Mouse (Mus musculus): Measurements from ENCODE around the gene Gm45213. TPM values are rescaled to one million over a fixed set of nuclear protein-coding genes. Genes with fewer than 3 reads are reported as not detected.

Gm45213 gene
- polyA plus RNA-seq, 2 experiments: not detected

DNA sequence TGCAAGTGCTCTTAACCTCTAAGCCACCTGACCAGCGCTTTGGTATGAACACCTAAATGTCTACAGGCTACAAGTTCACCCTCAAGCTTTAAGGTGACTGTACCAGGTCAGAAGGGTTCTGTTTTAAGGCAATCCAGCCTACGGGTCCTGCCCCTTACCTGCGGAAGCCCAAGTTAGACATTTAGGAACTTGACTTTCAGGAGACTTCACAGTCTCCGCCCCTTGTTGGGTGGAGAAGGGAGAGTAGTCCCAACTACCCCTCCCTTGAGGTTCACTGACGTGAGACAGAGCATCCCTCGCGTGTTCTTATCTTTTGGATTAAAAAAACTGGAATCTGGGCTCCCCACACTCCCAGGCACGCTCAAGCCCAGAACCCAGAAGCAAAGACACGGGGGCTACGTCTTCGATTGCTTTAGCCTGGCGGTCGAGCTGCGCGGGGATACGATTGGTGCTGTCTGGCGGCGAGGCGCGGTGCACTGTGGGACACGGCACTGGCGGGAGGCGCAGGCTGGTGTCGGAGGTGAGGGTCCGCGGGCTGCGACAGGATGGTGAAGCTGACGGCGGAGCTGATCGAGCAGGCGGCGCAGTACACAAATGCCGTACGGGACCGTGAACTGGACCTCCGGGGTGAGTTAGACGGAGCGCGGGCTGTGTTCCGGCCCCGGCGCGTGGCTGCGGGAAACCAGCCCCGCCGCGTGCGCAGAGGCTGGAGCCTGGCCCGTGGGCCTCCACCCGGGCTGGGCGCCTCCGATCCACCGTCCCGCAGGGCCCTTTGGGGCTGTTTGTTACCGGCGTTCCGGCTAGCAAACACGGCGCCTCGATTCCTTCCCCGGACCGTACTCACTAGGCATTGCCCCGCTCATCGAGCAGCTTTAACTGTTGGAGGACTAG is 16.9 kb downstream of the Gm45213 start:
- Histone ChIP-seq H3K4me1 (replicated peaks; ENCODE audit: control insufficient read depth in 2 of 2, insufficient read depth in 2 of 2, low read length in 1 of 2) (peaks cover 7 to 11% of the 10 kb centered on the region in 2 experiments; a peak in 3 of 4 replicates), H3K27ac (peak overlapping the region; percentile 21), H3K4me3 (ENCODE audit: insufficient read depth in 1 of 2, low read depth in 2 of 2, low read length in 2 of 2) (peak overlapping the region; percentile 72 to 82), H3K36me3 (replicated peaks; ENCODE audit: control insufficient read depth, insufficient read depth, low read depth) (peaks cover 26% of the 10 kb centered on the region), H3K9me3 (ENCODE audit: control insufficient read depth, low read length) (no peaks in the 10 kb centered on the region), H3K9ac (replicated peaks) (peak overlapping the region; percentile 89), H3K4me2 (ENCODE audit: low read depth) (peak overlapping the region; percentile 68), H3K27me3 (ENCODE audit: control insufficient read depth, insufficient read depth, low read length) (no peaks in the 10 kb centered on the region)
- DNase-seq (ENCODE audit: low read depth in 3 of 3, low spot score in 3 of 3) (peak; percentile 68 to 71 (median 69)), ATAC-seq (ENCODE audit: insufficient read depth) (peak; percentile 93)
- TF ChIP-seq EP300 (IDR thresholded peaks at IDR 0.05; ENCODE audit: low read depth) (no peak), CTCF (IDR thresholded peaks at IDR 0.05; ENCODE audit: low read depth) (peak; percentile 26; the same call in 1 of the 2 replicates)
- under 1% methylated on average over 64 of the region's 64 CpGs for WGBS (ENCODE audit: insufficient replicate concordance)

DNA sequence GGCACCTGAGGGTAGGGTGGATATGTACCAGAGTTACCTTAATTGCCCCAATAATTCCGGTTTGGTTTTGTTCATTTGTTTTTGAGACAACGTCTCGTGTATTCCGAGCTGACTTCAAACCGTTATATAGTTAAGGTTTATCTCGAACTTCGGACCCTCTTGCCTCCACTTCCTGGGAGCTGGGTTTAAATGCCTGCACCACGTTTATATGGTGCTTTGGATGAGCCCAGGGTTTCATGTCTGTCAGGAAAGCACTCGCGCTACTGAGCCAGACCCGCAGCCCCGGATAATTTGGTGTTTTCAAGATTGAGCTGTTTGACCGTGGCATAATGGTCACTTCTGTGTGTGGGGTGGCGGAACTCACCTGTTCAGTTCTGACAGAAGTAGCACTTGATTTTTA is 17.7 kb downstream of the Gm45213 start:
- DNase-seq (ENCODE audit: low read depth in 3 of 3, low spot score in 3 of 3) (no peak), ATAC-seq (ENCODE audit: insufficient read depth) (no peak)
- H3K27me3 ChIP-seq (ENCODE audit: control insufficient read depth, insufficient read depth, low read length): no peaks in the 10 kb centered on the region
- H3K9me3 ChIP-seq (ENCODE audit: control insufficient read depth, low read length): no peaks in the 10 kb centered on the region
- peaks cover 32% of the 10 kb centered on the region for H3K36me3 ChIP-seq (replicated peaks; ENCODE audit: control insufficient read depth, insufficient read depth, low read depth)
- peak overlapping the region; percentile 72 to 82 for H3K4me3 ChIP-seq (ENCODE audit: insufficient read depth in 1 of 2, low read depth in 2 of 2, low read length in 2 of 2)
- TF ChIP-seq EP300 (IDR thresholded peaks at IDR 0.05; ENCODE audit: low read depth) (no peak), CTCF (IDR thresholded peaks at IDR 0.05; ENCODE audit: low read depth) (no peak)
- H3K27ac ChIP-seq: peak overlapping the region; percentile 6; the same call in 1 of the 2 replicates
- peak overlapping the region; percentile 89 for H3K9ac ChIP-seq (replicated peaks)
- peaks cover 7 to 11% of the 10 kb centered on the region in 2 experiments; a peak in 3 of 4 replicates for H3K4me1 ChIP-seq (replicated peaks; ENCODE audit: control insufficient read depth in 2 of 2, insufficient read depth in 2 of 2, low read length in 1 of 2)
- 1% methylated on average over 14 of the region's 14 CpGs for WGBS (ENCODE audit: insufficient replicate concordance)
- H3K4me2 ChIP-seq (ENCODE audit: low read depth): peak overlapping the region; percentile 68

DNA sequence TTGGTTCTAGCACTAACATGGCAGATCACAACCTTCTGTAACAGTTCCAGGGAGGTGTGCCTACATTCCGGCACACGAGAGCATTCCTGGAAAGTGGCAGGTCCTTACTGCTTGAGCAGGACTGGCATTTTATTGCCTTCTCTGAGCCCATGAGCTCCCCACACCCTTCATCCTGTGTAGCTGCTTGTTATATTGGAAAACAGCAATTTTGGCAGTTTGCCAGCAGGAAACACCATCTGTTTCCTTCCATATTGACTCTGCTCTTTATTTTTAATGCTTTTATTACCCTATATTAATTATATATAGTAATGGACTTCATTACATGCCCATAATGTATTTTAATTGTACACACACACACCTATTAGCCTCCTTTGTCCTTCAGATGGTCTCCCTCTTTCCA is 33.0 kb downstream of the Gm45213 start:
- peaks cover 10 to 13% of the 10 kb centered on the region in 2 experiments for H3K4me1 ChIP-seq (replicated peaks; ENCODE audit: control insufficient read depth in 2 of 2, insufficient read depth in 2 of 2, low read length in 1 of 2)
- H3K9me3 ChIP-seq (ENCODE audit: control insufficient read depth, low read length): no peaks in the 10 kb centered on the region
- H3K4me2 ChIP-seq (ENCODE audit: low read depth): no peak overlapping the region
- no peak overlapping the region for H3K27ac ChIP-seq
- peaks cover 48% of the 10 kb centered on the region for H3K36me3 ChIP-seq (replicated peaks; ENCODE audit: control insufficient read depth, insufficient read depth, low read depth)
- no peaks in the 10 kb centered on the region for H3K27me3 ChIP-seq (ENCODE audit: control insufficient read depth, insufficient read depth, low read length)
- no peak overlapping the region for H3K4me3 ChIP-seq (ENCODE audit: insufficient read depth in 1 of 2, low read depth in 2 of 2, low read length in 2 of 2)
- H3K9ac ChIP-seq (replicated peaks): no peak overlapping the region
- TF ChIP-seq EP300 (IDR thresholded peaks at IDR 0.05; ENCODE audit: low read depth) (no peak), CTCF (IDR thresholded peaks at IDR 0.05; ENCODE audit: low read depth) (no peak)
- WGBS (ENCODE audit: insufficient replicate concordance): 78% methylated on average over 2 of the region's 2 CpGs
- DNase-seq (ENCODE audit: low read depth in 3 of 3, low spot score in 3 of 3): no peak
- ATAC-seq (ENCODE audit: insufficient read depth): no peak

DNA sequence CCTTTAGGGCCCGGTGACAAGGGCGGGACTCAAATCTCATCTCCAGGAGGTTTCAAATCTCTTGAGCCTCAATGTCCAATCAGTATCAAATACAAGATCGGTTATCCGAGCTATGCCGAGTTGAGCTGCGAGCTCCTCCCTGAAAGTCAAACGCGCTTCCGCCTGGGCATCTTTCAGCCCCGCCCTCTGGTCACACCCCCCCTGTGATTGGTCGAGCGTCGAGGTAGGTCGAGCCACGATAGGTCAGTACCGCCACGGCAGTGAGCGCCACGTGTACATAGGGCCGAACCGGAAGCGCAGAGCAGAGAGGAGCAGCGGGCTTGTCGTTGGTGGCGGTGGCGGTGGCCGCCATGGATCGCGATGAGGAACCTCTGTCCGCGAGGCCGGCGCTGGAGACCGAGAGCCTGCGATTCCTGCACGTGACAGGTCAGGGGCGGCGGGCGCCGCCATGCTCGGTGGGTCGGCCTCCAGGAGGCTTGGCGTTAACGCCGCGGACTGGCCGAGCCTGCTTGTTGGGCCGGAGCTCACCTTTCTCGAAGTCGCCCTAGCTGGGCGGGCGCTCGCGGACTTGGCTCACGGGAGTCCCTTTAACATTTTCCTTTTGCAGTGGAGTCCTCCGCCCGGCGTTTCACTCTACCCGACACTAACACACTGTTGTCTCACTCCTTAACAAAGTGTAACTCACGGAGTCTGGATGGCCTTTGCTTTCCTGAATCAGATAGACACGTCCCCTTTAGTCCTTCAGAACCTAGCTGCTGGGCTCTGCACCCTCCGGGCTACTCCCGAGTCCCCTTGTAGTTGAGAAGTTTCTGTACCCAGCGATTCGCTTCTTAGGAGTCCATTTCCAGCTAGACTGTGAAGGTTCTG is 36.2 kb downstream of the Gm45213 start, which contains the start of gene Selenos:
TSS of gene Selenos (plus strand) at position 286 of the 867 bp plus-strand sequence.
- Histone ChIP-seq H3K4me1 (replicated peaks; ENCODE audit: control insufficient read depth in 2 of 2, insufficient read depth in 2 of 2, low read length in 1 of 2) (peaks cover 10 to 13% of the 10 kb centered on the region in 2 experiments), H3K27me3 (ENCODE audit: control insufficient read depth, insufficient read depth, low read length) (no peaks in the 10 kb centered on the region), H3K4me2 (ENCODE audit: low read depth) (peak within 1 kb of the TSS; percentile 89), H3K9ac (replicated peaks) (peak within 1 kb of the TSS; percentile 68), H3K27ac (peak within 1 kb of the TSS; percentile 39), H3K9me3 (ENCODE audit: control insufficient read depth, low read length) (no peaks in the 10 kb centered on the region), H3K4me3 (ENCODE audit: insufficient read depth in 1 of 2, low read depth in 2 of 2, low read length in 2 of 2) (peak within 1 kb of the TSS; percentile 76 to 78), H3K36me3 (replicated peaks; ENCODE audit: control insufficient read depth, insufficient read depth, low read depth) (peaks cover 29% of the 10 kb centered on the region)
- under 1% methylated on average over 65 of the region's 65 CpGs for WGBS (ENCODE audit: insufficient replicate concordance)
- ATAC-seq (ENCODE audit: insufficient read depth) (peak; percentile 100), DNase-seq (ENCODE audit: low read depth in 3 of 3, low spot score in 3 of 3) (peak; percentile 95 to 96 (median 96))
- TF ChIP-seq EP300 (IDR thresholded peaks at IDR 0.05; ENCODE audit: low read depth) (no peak), CTCF (IDR thresholded peaks at IDR 0.05; ENCODE audit: low read depth) (no peak)

Measured in liver, embryonic 14.5 days (tissue).